Mouse (Mus musculus) heart, postnatal 10 days (tissue): ENCODE measurements at regions not wholly inside any gene's neighbourhood (a gene's known extent, or its start where the extent isn't known, plus 50 kb on each side); places are given as distances from the start of the nearest gene placed in this dataset.
A peak's percentile ranks its signal among the peaks of the same experiment; 100 is the strongest.

ENCODE experiments used
- DNase-seq, 2 experiments: peaks; one replicate each; pipeline ENCODE4 v3.0.0; 2021
- intact Hi-C: fragments of 180-260 bp; cut with DNase I; formaldehyde crosslinking; loops from one replicate; pipeline ENCODE4 v1.15.1; 2025

GRCm38 (mm10) chr8:10909155-10909554, 99.1 kb downstream of the Irs2 start:
- DNase-seq = no peak

GRCm38 (mm10) chr8:10906353-10906752, 101.9 kb downstream of the Irs2 start:
- no peak for DNase-seq
- intact Hi-C loops = no loop called here

More at GRCm38 (mm10) chr8:10909155-10909554, 99.1 kb downstream of the Irs2 start:
- intact Hi-C loops = no loop called here

GRCm38 (mm10) chr8:10905761-10906160, 102.5 kb downstream of the Irs2 start:
- intact Hi-C loops = no loop called here
- no peak for DNase-seq

- DNase-seq = no peak
- intact Hi-C loops = no loop called here
These were observed 104.3 kb downstream of the Irs2 start for GRCm38 (mm10) chr8:10903957-10904356.

- DNase-seq = no peak
- intact Hi-C loops = no loop called here
These were observed 106.3 kb downstream of the Irs2 start for GRCm38 (mm10) chr8:10901954-10902353.

GRCm38 (mm10) chr8:10901014-10901413, 107.2 kb downstream of the Irs2 start:
- intact Hi-C loops = no loop called here

GRCm38 (mm10) chr8:10899581-10900155, 108.6 kb downstream of the Irs2 start:
- intact Hi-C loops = no loop called here
- peak in 1 of 2 experiments; percentile 28 for DNase-seq

More at GRCm38 (mm10) chr8:10901014-10901413, 107.2 kb downstream of the Irs2 start:
- DNase-seq = no peak

- DNase-seq = no peak
- intact Hi-C loops = no loop called here
These were observed 109.4 kb downstream of the Irs2 start for GRCm38 (mm10) chr8:10898562-10899527.

GRCm38 (mm10) chr8:10897573-10897972, 110.7 kb downstream of the Irs2 start:
- DNase-seq = no peak
- intact Hi-C loops = no loop called here

- peak in 1 of 2 experiments; percentile 35 for DNase-seq
- intact Hi-C loops = no loop called here
These were observed 113.1 kb downstream of the Irs2 start for GRCm38 (mm10) chr8:10895178-10895577.

- intact Hi-C loops = no loop called here
- DNase-seq = no peak
These were observed 114.0 kb downstream of the Irs2 start for GRCm38 (mm10) chr8:10894306-10894705.

GRCm38 (mm10) chr8:10893709-10894108, 114.5 kb downstream of the Irs2 start:
- intact Hi-C loops = no loop called here
- no peak for DNase-seq

GRCm38 (mm10) chr8:10891906-10892305, 116.4 kb downstream of the Irs2 start:
- intact Hi-C loops = no loop called here
- no peak for DNase-seq

- no peak for DNase-seq
- intact Hi-C loops = no loop called here
These were observed 116.8 kb downstream of the Irs2 start for GRCm38 (mm10) chr8:10891440-10891839.

- no peak for DNase-seq
- intact Hi-C loops = no loop called here
These were observed 122.8 kb downstream of the Irs2 start for GRCm38 (mm10) chr8:10885452-10885851.

GRCm38 (mm10) chr8:10883418-10883817, 124.8 kb downstream of the Irs2 start:
- peak; percentile 70 to 73 for DNase-seq
- intact Hi-C loops = loop anchor here (5.0 kb wide), 2 partner anchors 124 to 289 kb away; partner anchors contain the start of gene Irs2

GRCm38 (mm10) chr8:10882381-10882780, 125.9 kb downstream of the Irs2 start:
- peak; percentile 70 to 75 for DNase-seq
- intact Hi-C loops = loop anchor here (5.0 kb wide), 2 partner anchors 125 to 290 kb away; partner anchors contain the start of gene Irs2

GRCm38 (mm10) chr8:10879883-10880282, 128.4 kb downstream of the Irs2 start:
- no peak for DNase-seq
- intact Hi-C loops = loop anchor here (5.0 kb wide), 2 partner anchors 127 to 292 kb away; partner anchors contain the start of gene Irs2

- intact Hi-C loops = no loop called here
- DNase-seq = no peak
These were observed 129.0 kb downstream of the Irs2 start for GRCm38 (mm10) chr8:10879049-10879847.

- DNase-seq = no peak
- intact Hi-C loops = no loop called here
These were observed 129.9 kb downstream of the Irs2 start for GRCm38 (mm10) chr8:10878371-10878770.

- intact Hi-C loops = no loop called here
- no peak for DNase-seq
These were observed 133.1 kb downstream of the Irs2 start for GRCm38 (mm10) chr8:10875170-10875569.
